Mouse (Mus musculus) kidney, postnatal 14 days (tissue): ENCODE measurements at regions not wholly inside any gene's neighbourhood (a gene's known extent, or its start where the extent isn't known, plus 50 kb on each side); places are given as distances from the start of the nearest gene placed in this dataset.

Experiments used
- DNase-seq: peaks from one replicate; pipeline ENCODE4 v3.0.0; 2022; ENCODE audit warnings: mixed read lengths

DNA sequence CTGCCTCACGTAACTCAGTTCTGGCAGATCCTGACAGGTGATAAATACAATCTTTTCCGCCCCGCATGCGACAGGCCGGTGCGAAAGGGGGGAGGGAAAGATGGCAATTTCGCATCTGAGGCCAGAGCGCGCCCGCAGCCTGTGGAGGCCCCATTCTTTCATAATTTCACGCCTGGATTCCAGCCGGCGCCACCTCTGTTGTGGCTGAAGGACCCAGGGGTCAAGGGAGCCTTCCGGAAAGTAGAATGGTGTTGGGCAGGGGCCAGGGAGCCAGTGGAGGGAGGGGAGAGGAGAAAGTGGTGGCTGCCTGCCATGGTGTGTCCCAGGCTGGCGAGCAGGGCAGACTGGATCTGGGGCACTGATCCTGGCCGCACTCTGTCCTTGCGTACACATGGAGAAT lies 224.5 kb downstream of the Gm26897 start:
- peak; percentile 66 for DNase-seq

DNA sequence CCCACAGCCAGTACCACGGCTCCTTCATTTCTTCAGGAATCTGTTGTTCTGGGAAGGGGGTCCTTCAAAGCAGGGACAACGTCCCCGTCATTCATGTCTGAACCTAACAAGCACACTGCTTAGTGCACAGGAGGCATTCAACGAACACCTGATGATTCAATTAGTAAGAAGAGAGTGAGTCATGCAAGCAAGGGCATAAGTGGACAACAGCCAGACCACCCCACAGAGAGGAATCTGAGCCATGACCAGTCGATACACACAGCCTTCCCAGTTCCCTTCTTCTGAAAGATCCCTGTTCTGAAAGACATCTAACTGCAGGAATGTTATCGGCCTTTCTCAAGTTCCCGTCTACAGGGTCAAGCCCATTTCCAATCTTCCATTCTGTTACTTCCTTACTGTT lies 231.6 kb downstream of the Gm26897 start:
- DNase-seq = no peak

- no peak for DNase-seq
Measured at GRCm38 (mm10) chr5:111968121-111968520, 234.4 kb downstream of the Gm26897 start.

DNA sequence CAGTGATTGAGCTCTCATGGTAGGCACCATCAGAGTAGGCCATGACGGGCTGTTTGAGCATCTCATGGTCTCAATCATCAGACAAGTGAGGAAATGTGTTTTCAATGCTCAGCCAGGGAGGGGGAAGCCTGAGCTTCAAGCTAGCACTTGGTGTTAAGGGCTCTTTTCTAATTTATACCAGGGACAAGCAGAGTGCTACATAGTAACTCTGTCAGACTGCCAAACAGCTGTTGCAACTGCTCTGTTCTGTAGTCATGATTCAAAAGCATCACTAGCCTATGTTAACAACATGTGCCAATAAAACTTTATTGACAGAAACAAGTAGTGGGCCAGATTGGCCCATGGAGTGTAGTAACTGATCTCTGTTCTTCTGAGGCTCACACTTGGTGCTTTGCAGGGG lies 235.0 kb downstream of the Gm26897 start:
- DNase-seq = no peak

DNA sequence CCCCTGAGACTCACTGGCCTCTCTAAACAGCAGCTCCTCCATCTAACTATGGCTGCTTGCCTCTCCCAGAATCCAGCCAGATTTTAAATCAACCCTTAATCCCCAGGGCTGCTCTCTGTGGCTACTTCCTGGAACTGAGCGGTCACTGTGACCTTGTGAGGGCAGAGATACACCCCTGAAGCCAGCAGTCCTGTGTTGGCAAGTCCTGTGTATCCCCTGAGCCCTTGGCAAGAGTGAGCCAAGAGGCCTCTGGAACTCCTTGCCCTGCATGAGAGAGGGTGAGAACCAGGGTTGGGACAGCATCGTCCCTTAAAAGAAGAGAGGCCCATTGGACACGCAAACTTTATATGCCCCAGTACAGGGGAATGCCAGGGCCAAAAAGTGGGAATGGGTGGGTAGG lies 237.5 kb downstream of the Gm26897 start:
- DNase-seq = no peak

DNA sequence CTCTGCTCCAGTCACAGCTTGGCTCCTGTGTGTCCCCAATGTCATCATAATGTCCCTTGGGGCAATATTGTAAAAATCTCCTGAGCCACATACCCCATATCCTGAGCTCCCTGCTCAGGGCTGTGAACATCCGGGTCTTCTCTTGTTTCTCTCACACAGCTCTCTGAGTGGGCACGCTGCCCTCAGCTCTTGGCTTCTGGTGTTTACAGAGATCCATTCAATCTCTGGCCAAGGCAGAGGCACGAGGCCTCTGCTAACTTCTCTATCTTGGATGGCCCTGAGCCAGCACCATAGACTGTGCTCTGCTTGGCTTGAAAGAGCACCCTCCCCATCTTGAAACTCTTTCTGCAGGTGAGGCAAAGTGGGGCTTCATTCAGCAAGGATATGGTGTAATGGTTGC lies 238.2 kb downstream of the Gm26897 start:
- DNase-seq = no peak

DNA sequence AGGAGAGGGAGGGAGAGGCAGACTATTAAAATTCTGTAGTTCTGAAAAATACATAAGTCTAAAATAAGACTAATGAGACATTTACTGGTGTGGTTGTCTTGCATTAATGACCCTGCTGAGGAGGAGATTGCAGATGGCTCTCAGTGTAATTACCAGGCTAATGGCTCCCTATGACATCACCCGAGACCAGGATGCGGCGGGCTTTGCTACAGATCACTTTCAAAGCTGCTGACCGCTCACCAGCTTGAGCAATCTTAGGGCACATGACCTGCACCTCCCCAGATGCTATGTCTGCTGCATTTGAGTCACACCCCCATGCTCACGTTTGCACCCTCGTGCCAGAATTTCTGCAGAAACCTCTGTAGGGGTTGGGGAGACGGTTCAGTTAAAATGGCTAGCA lies 242.0 kb downstream of the Gm26897 start:
- no peak for DNase-seq

DNA sequence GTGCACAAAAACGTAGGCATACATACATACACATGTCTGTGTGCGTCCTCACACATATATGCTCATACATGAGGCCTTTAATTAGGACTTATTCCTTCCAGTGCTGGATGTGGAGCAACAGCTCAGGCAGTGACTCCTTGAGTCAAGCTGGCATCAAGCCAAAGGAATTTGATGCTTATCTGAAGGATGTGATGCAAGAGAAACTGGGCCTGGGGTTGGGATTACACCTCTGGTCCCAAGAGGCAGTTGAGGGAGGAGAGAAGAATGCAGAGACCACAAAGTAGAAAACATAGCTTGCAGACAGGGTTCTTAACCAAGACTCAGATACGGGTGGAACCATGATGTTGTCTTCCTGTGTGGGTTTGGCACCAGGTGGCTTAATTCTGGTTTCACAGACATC lies 245.9 kb downstream of the Gm26897 start:
- no peak for DNase-seq

DNA sequence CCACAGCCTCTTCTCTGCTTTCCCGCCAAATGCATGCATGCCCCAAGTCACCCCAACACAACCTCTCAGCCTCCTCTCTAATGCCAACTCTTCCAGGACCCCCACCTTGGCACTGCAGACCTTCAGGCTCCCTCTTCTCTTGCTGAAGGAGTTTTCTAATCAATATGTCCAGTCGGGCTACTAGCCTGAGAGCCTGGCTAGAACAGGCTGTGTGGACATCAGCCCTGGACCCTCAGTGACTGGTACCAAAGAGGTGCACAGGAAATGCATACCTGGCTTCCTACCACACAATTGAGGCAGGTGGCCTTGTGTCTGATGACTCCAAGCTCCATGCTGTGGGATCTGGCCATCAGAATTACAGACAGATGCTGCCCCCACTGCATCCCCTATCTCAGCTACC lies 248.4 kb downstream of the Gm26897 start:
- no peak for DNase-seq

DNA sequence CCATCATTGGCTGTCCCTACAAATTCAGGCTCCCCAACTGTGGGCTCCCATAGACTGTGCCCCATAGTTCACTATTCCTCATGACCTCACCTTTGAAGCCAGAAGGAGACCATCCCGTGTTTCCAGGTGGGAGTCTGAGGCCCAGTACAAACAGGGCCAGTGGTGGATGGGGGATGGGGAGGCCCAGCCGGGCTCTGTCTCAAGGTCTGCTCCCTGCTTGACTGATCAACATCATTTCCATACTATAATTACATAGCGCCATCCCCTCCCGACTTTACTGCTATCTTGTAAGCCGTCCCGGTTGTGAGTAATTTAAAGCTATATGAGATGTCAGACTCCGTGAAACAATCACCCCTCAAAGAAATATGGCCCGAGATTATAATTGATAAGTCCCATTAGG lies 252.3 kb downstream of the Gm26897 start:
- no peak for DNase-seq

- DNase-seq = peak; percentile 8
Measured at GRCm38 (mm10) chr5:111987036-111987435, 253.3 kb downstream of the Gm26897 start.

- DNase-seq = no peak
Measured at GRCm38 (mm10) chr5:111991805-111992204, 258.1 kb downstream of the Gm26897 start.

DNA sequence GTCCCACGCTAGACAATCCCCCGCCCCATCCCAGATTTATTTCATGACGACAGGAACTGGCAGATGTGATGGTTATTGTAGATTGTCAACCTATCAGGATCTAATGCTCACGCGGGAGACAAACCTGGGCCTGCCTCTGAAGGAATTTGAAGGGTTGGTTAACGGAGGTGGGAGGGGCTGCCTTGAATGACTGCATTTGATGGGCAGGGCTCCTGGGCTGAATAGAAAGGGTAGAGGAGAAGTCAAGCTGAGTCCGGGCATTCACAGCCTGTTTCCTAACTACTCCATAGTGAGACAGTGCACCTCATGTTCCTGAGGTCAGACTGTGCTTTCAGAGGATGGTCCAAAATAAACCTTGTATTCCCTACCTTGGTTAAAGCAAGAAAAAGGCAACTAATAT lies 259.1 kb downstream of the Cryba4 start:
- no peak for DNase-seq

- DNase-seq = no peak
Measured at GRCm38 (mm10) chr5:111993930-111994329, 258.4 kb downstream of the Cryba4 start.

- no peak for DNase-seq
Measured at GRCm38 (mm10) chr5:111996806-111997205, 255.5 kb downstream of the Cryba4 start.

DNA sequence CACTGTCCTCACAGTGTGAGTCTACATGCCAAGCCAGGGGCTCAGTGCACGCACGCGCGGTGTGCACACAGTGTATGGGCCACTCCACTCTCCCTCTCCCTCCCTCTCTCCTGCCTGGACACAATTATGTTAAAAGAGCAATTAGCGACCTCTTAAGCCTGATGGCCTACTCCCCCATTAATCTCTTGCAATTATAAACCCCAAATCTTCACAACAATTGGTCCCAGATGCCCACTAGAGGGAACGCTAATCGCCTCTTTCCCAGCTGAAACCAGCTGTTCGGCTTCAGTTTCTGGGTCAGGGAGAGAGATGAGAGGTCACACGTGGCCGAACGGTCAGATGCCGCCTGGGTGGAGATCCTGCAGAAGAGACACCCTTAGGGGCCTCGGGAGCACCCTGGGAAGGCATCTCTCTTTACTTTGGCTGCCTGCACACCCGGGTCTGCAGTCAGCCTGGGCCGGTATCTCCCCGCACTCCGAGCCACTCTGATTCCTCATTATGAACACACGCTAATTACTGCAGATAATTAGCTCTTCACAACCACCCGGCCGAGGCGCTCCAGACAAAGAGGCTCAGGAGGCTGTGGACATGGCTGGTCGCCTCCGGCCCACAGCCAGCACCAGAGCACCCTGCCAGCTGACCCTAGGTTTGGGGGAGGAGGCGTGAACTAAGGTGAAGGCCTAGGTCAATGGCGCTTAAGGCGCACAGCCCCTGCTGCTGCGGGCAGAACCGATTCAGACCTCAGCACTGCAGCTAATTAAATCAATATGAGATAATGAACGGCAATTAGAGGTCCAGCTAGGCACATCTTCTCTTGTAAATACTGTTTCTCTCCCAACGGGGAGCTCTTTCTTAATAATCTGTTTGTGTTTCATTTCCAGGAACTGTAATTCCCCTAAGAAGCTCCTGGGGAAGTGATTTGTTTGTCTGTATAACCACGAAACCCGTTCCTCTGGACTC lies 250.3 kb downstream of the Cryba4 start:
- DNase-seq = peak; percentile 17

DNA sequence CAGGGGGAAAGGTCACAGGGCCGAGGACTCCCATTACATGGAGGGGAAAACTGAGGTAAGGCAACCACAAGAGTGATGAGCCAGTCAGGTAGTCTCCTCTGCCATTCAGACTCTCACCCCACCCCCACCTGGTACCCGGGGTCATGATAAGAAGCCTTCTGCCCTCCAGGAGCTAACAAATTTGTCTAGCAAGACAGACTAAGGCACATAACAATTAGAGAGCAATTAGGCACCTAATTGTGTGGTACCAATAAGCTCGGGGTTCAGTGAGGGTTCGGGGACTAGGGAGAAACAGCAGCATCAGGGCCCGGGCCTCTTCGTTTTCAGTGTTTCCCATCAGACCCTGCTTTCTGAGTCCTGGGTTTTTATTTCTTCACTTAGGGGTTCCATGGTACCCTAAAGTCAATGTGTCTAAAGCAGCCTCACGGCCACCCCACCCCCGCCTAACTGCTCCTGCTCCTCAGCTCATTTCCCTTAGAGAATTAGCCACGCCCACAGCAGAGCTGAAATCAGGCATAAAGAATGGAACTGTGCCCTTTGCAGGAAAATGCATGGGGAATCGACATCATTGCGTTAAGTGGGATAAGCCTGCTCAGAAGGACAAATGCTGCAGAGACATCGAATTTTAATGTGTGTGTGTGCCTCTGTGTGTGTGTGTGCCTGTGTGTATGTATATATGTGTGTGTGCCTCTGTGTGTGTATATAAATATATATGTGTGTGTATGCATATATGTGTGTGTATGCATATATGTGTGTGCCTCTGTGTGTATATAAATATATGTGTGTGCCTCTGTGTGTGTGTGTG lies 249.3 kb downstream of the Cryba4 start:
- DNase-seq = no peak

DNA sequence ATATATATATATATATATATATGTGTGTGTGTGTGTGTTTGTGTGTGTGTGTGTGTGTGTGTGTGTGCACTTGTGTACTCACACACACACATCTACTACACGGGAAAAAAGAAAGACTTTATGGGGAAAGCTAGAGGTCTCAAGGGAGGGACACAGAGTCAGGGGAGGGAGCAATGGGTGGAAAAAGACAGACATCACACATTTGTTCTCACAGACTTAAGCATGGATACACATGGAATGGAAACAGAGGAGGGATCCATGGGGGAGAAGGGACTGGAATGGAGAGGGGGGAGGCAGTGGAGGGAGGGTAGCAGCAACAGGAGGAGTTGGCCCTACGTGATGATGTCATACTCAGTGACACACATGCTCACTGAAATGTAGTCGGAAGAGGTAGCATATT lies 248.3 kb downstream of the Cryba4 start:
- no peak for DNase-seq

GRCm38 (mm10) chr5:112012505-112013164 lies 239.7 kb downstream of the Cryba4 start:
- peak; percentile 21 for DNase-seq

- no peak for DNase-seq
Measured at GRCm38 (mm10) chr5:112018925-112019324, 233.4 kb downstream of the Cryba4 start.

DNA sequence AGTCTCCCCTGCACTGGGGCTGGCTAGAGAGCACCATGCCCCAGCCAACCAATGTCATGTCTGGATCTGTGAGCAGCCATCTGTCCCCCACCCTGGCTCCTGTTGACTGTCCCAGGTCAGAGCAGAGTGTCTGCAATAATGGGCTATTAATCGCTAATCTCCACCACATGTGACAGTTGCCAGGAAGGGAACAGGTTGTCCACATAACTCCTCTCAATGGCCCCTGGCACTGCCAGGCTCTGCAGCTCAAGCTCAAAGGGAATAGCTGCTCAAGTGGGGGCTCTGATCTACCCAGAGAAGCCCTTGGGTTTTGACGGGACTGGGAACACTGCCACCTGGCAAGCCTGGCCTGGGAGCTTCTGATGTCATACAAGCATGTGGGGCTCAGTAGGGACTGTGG lies 231.4 kb downstream of the Cryba4 start:
- peak; percentile 8 for DNase-seq

- DNase-seq = no peak
Measured at GRCm38 (mm10) chr5:112029955-112030354, 222.4 kb downstream of the Cryba4 start.

- DNase-seq = no peak
Measured at GRCm38 (mm10) chr5:112032036-112032435, 220.3 kb downstream of the Cryba4 start.
